Mouse (Mus musculus) forebrain, postnatal 0 days (tissue): ENCODE data around the gene Alpi. TPM values are rescaled to one million over a fixed set of nuclear protein-coding genes. Genes with fewer than 3 reads are reported as not detected.

ENCODE experiments used
- ATAC-seq: fragments of 200-750 bp; cut with Nextera tagmentation; 2 replicates; pipeline ENCODE4 v1.8.0; 2017; ENCODE audit warnings: mild to moderate bottlenecking, moderate library complexity
- DNase-seq: peaks from one replicate; pipeline ENCODE4 v3.0.0-alpha.2; 2015
- H3K27ac ChIP-seq: fragments of 300-500 bp; sonication (generic); 2 replicates; pipeline ENCODE4 v1.5.1; 2014; ENCODE audit warnings: low read depth, mild to moderate bottlenecking, antibody characterized with exemption, low read length, moderate library complexity, mixed read lengths
- H3K27me3 ChIP-seq: fragments of 300-500 bp; sonication (generic); 2 replicates; pipeline ENCODE4 v1.6.1; 2014; ENCODE audit warnings: mild to moderate bottlenecking, low read length, mixed read lengths; ENCODE audit not compliant: insufficient read depth
- H3K36me3 ChIP-seq: fragments of 300-500 bp; sonication (generic); 2 replicates; pipeline ENCODE4 v1.6.1; 2014; ENCODE audit warnings: mild to moderate bottlenecking, moderate library complexity; ENCODE audit not compliant: insufficient read depth
- H3K4me1 ChIP-seq: fragments of 300-500 bp; sonication (generic); 2 replicates; pipeline ENCODE4 v1.6.1; 2014; ENCODE audit warnings: antibody characterized with exemption; ENCODE audit not compliant: insufficient read depth
- H3K4me2 ChIP-seq: fragments of 300-500 bp; sonication (generic); 2 replicates; pipeline ENCODE4 v1.6.1; 2014; ENCODE audit warnings: low read depth, mild to moderate bottlenecking, moderate library complexity
- H3K4me3 ChIP-seq: fragments of 300-500 bp; sonication (generic); 2 replicates; pipeline ENCODE4 v1.5.1; 2014; ENCODE audit warnings: low read depth, low read length, mixed read lengths
- H3K9ac ChIP-seq: fragments of 300-500 bp; sonication (generic); 2 replicates; pipeline ENCODE4 v1.6.1; 2014; ENCODE audit warnings: mild to moderate bottlenecking
- H3K9me3 ChIP-seq: fragments of 300-500 bp; sonication (generic); 2 replicates; pipeline ENCODE4 v1.6.1; 2016; ENCODE audit warnings: low read length
- CTCF ChIP-seq: sonication (generic); IDR thresholded peaks from 2 replicates; pipeline ENCODE4 v1.5.1; 2016; ENCODE audit warnings: antibody characterized with exemption, control low read depth, low read depth
- WGBS: fragments of 180-500 bp; shearing (Covaris S2); extraction: QIAGEN DNeasy Blood & Tissue Kit; methylation state at CpG from one replicate; pipeline ENCODE4 v1.1.7; 2014; 5-methylcytosine and 5-hydroxymethylcytosine counted together
- polyA plus RNA-seq: library from polyadenylated mRNA; unstranded; fragments of >200 nt; fragmentation: Nextera tagmentation; extraction: Ambion mirVana; gene quantifications from 2 replicates; pipeline ENCODE4 v1.2.1, GENCODE M21; 2015
- total RNA-seq: library from RNA; depleted of rRNA; stranded (reverse); fragments of >200 nt; gene quantifications from 2 replicates; pipeline ENCODE4 v1.2.3, GENCODE M21; 2014; rRNA removed

Gene Alpi
- total and polyA plus RNA-seq, 2 experiments from 2014 or later = not detected

DNA sequence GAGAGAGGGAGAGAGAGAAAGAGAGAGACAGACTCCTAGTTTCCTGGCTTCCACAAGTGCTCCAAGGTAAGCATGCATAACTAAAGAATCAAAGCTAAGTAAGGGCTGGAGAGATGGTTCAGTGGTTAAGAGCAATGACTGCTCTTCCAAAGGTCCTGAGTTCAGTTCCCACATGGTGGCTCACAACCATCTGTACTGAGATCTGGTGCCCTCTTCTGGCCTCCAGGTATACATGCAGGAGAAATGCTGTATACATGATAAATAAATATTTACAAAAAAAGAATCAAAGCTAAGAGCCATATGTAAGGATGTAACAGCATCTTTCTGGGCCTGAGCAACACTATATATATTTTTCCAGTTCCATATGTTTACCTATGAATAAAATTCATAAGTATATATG lies 40.5 kb downstream of the Alpi start:
- no peak for ATAC-seq
- no peak for DNase-seq
- no peaks in the 10 kb centered on the region for H3K4me1 ChIP-seq
- H3K4me2 ChIP-seq = no peak overlapping the region
- H3K27ac ChIP-seq = no peak overlapping the region
- TF ChIP-seq CTCF = peak; percentile 21; the same call in 1 of the 2 replicates
- H3K9me3 ChIP-seq = no peaks in the 10 kb centered on the region
- no peak overlapping the region for H3K4me3 ChIP-seq
- no peaks in the 10 kb centered on the region for H3K36me3 ChIP-seq
- no peaks in the 10 kb centered on the region for H3K27me3 ChIP-seq
- no peak overlapping the region for H3K9ac ChIP-seq

DNA sequence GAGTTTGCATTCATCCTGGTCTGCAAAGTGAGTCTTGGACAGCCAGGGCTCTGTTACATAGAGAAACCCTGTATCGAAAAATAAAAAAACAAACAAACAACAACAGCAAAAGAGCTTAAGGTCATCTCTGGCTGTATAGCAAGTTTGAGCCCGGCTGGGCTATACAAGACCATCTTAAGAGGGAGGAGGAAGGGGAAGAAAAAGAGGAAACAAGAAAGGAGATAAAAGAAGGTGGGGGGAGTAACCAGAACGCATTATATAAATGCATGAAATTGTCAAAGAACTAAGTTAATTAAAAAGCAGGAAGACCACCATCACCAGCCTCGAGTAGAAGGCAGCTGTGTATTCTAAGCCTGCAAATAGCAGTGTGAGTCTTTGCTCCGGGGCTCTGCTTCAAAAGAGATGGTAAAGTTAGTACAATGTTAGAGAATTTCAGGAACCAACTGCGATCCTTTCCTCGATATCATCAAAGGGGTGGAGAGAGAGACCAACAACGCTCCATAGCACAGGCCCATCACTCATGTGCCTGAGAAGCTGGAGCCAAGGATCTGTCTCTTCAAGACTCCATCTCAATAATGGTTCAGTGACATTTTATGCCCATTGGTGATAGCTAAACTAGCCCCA lies 42.3 kb downstream of the Alpi start:
- Histone ChIP-seq H3K4me2 (no peak overlapping the region), H3K36me3 (no peaks in the 10 kb centered on the region), H3K9ac (no peak overlapping the region), H3K4me1 (no peaks in the 10 kb centered on the region), H3K27ac (no peak overlapping the region), H3K4me3 (no peak overlapping the region), H3K27me3 (no peaks in the 10 kb centered on the region), H3K9me3 (no peaks in the 10 kb centered on the region)
- TF ChIP-seq CTCF = no peak
- ATAC-seq (no peak), DNase-seq (no peak)
- 78% methylated on average over 8 of the region's 8 CpGs for WGBS

DNA sequence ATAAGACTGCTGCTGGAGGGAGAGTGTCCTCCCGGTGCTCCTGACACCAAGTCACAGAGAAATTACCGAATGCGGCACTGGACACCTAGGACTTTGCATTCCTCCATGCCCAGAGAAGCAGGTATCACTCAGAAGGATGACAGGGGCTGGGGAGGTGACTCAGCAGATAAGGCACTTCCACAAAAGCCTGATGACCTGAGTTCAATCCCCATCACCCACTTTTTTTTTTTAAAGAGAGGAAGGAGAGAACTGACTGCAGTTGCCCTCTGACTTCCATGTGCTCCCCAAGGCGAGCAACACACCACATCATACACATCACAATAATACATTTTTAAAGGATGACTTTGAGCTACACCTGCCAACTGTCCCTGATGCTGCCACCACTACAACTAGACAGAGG lies 44.3 kb downstream of the Alpi start:
- Histone ChIP-seq H3K36me3 (no peaks in the 10 kb centered on the region), H3K9ac (no peak overlapping the region), H3K27me3 (no peaks in the 10 kb centered on the region), H3K27ac (no peak overlapping the region), H3K4me3 (no peak overlapping the region), H3K4me1 (no peaks in the 10 kb centered on the region), H3K9me3 (no peaks in the 10 kb centered on the region), H3K4me2 (no peak overlapping the region)
- WGBS = 72% methylated on average over 4 of the region's 4 CpGs
- DNase-seq (no peak), ATAC-seq (no peak)
- TF ChIP-seq CTCF = no peak

DNA sequence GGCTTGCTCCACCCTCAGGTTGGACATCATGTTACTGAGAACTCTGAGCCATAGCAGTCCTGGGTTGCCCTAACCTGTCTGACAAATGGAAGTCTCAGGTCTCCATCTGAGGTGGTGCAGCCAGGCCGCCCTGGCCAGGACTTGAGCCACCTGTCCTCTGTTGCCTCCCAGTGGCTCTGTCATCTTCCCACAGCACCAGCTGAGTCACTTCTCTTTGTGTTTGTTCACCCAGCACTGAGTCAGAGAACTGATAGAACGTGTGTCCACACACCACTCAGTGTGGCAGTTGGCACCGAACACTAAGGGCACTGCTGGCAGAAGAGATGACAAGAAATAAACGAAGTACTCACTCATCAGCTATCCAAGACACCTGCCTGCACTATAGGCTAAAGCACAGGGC lies 50.0 kb downstream of the Alpi start:
- H3K27ac ChIP-seq = no peak overlapping the region
- H3K4me1 ChIP-seq = no peaks in the 10 kb centered on the region
- no peak for ATAC-seq
- no peak for TF ChIP-seq CTCF
- WGBS = 78% methylated on average over 4 of the region's 4 CpGs
- peaks cover 23% of the 10 kb centered on the region; the same call in 1 of the 2 replicates for H3K36me3 ChIP-seq
- H3K4me3 ChIP-seq = no peak overlapping the region
- no peak overlapping the region for H3K4me2 ChIP-seq
- no peaks in the 10 kb centered on the region for H3K9me3 ChIP-seq
- no peak overlapping the region for H3K9ac ChIP-seq
- no peak for DNase-seq
- H3K27me3 ChIP-seq = no peaks in the 10 kb centered on the region

DNA sequence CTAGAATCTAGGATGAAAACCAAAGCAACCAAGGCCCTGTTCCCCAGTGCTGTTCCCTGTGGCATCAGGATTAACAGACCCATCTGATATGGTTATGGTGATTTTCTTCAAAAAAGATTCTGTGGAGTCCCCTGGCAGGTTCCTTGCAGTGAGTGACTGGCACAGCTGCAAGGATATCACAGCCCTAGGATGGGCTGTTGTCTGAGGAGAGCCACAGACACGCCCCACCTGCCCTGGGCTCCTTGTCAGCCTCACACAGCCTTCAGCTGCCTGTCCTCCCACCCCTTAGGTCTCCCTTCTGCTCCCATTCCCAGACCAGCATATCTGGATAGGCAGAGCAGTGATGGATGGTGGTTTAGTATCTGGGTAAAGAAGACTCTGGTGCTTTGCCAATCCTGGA lies 50.7 kb downstream of the Alpi start:
- no peak for TF ChIP-seq CTCF
- H3K27ac ChIP-seq = no peak overlapping the region
- 63% methylated on average over 1 of the region's 1 CpGs for WGBS
- H3K4me2 ChIP-seq = no peak overlapping the region
- no peaks in the 10 kb centered on the region for H3K4me1 ChIP-seq
- no peak for DNase-seq
- H3K4me3 ChIP-seq = no peak overlapping the region
- peaks cover 23% of the 10 kb centered on the region; the same call in 1 of the 2 replicates for H3K36me3 ChIP-seq
- H3K27me3 ChIP-seq = no peaks in the 10 kb centered on the region
- no peak overlapping the region for H3K9ac ChIP-seq
- no peaks in the 10 kb centered on the region for H3K9me3 ChIP-seq
- no peak for ATAC-seq

DNA sequence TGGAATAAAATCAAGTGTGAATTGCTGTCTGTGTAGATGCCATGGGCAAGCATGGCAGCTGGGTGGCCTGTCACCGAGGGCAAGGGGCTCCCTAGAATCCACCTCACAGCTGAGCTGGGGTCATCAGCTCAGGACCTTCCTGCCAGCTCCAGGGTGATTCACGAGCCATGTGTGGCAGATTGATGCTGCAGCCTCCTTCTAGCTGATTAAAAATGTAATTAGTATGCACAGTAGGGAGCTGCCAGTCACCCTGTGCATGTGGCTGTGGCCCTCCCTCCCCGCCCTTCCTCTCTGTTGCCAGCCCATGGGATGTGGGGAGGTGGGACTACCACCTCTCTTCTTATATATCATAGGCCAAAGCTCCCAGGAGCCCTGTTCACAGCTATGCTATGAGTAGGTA lies 51.3 kb downstream of the Alpi start:
- Histone ChIP-seq H3K9me3 (no peaks in the 10 kb centered on the region), H3K27ac (no peak overlapping the region), H3K27me3 (no peaks in the 10 kb centered on the region), H3K36me3 (peaks cover 30% of the 10 kb centered on the region; the same call in 1 of the 2 replicates), H3K4me3 (no peak overlapping the region), H3K4me1 (no peaks in the 10 kb centered on the region), H3K4me2 (no peak overlapping the region), H3K9ac (no peak overlapping the region)
- no peak for TF ChIP-seq CTCF
- 54% methylated on average over 3 of the region's 3 CpGs for WGBS
- peak; percentile 61; the same call in 1 of the 2 replicates for ATAC-seq
- DNase-seq = no peak

Other genes starting within 250 kb of the Alpi start
- not detected in 2 replicates for gene Alppl2, start 11.7 kb downstream of the Alpi start, total RNA-seq
- not detected in 2 replicates for gene Alppl2, start 11.7 kb downstream of the Alpi start, polyA plus RNA-seq
- gene Akp3, start 23.4 kb upstream of the Alpi start, total RNA-seq = not detected in 2 replicates
- not detected in 2 replicates for gene Akp3, start 23.4 kb upstream of the Alpi start, polyA plus RNA-seq
- 19.1 and 36.1 TPM in 2 replicates for gene Ecel1, start 54.9 kb upstream of the Alpi start, total RNA-seq
- gene Ecel1, start 54.9 kb upstream of the Alpi start, polyA plus RNA-seq = 17.8 and 28.5 TPM in 2 replicates
- 3.1 and 4.0 TPM in 2 replicates for gene Prss56, start 81.7 kb upstream of the Alpi start, total RNA-seq
- gene Prss56, start 81.7 kb upstream of the Alpi start, polyA plus RNA-seq = 2.5 and 4.3 TPM in 2 replicates
- not detected in 2 replicates for gene Chrnd, start 89.0 kb upstream of the Alpi start, total RNA-seq
- gene Chrnd, start 89.0 kb upstream of the Alpi start, polyA plus RNA-seq = not detected in 2 replicates
- not detected in 2 replicates for gene Chrng, start 103.1 kb upstream of the Alpi start, total RNA-seq
- gene Chrng, start 103.1 kb upstream of the Alpi start, polyA plus RNA-seq = not detected in 2 replicates
- 71.5 and 81.7 TPM in 2 replicates for gene Eif4e2, start 112.3 kb upstream of the Alpi start, total RNA-seq
- 77.6 and 87.5 TPM in 2 replicates for gene Eif4e2, start 112.3 kb upstream of the Alpi start, polyA plus RNA-seq
- gene Efhd1, start 162.8 kb upstream of the Alpi start, total RNA-seq = 1.3 TPM in 2 replicates
- gene Efhd1, start 162.8 kb upstream of the Alpi start, polyA plus RNA-seq = 1.9 and 2.2 TPM in 2 replicates
- gene Gigyf2, start 225.4 kb upstream of the Alpi start, total RNA-seq = 69.0 and 73.4 TPM in 2 replicates
- gene Gigyf2, start 225.4 kb upstream of the Alpi start, polyA plus RNA-seq = 31.9 and 44.3 TPM in 2 replicates